Mouse (Mus musculus): ENCODE measurements around the gene Akt1.
A peak's percentile ranks its signal among the peaks of the same experiment; 100 is the strongest.

The Akt1 gene

GRCm38 (mm10) chr12:112627097-112627881, 47.4 kb downstream of the Akt1 start:
- DNase-seq (ENCODE audit: low spot score), result no peak

- no peak for DNase-seq (ENCODE audit: low spot score)
Observed at GRCm38 (mm10) chr12:112626455-112626854, 48.2 kb downstream of the Akt1 start.

- no peak for DNase-seq (ENCODE audit: low spot score)
Observed at GRCm38 (mm10) chr12:112625700-112626099, 49.0 kb downstream of the Akt1 start.

- no peak for DNase-seq (ENCODE audit: low spot score)
Observed at GRCm38 (mm10) chr12:112623742-112624141, 50.9 kb downstream of the Akt1 start.

- no peak for DNase-seq (ENCODE audit: low spot score)
Observed at GRCm38 (mm10) chr12:112621900-112622299, 52.8 kb downstream of the Akt1 start.

- no peak for DNase-seq (ENCODE audit: low spot score)
Observed at GRCm38 (mm10) chr12:112620354-112621061, 54.2 kb downstream of the Akt1 start.

GRCm38 (mm10) chr12:112619686-112620353, 54.9 kb downstream of the Akt1 start, which contains the start of gene Adssl1:
Adssl1 (plus strand) TSS chr12:112620045.
- no peak for DNase-seq (ENCODE audit: low spot score)

- no peak for DNase-seq (ENCODE audit: low spot score)
Observed at GRCm38 (mm10) chr12:112618981-112619685, 55.6 kb downstream of the Akt1 start.

GRCm38 (mm10) chr12:112617898-112618380, 56.7 kb downstream of the Akt1 start:
- DNase-seq (ENCODE audit: low spot score), result peak; percentile 74

GRCm38 (mm10) chr12:112617184-112617583, 57.5 kb downstream of the Akt1 start:
- peak; percentile 83 for DNase-seq (ENCODE audit: low spot score)

- DNase-seq (ENCODE audit: low spot score), result no peak
Observed at GRCm38 (mm10) chr12:112616668-112617067, 58.0 kb downstream of the Akt1 start.

GRCm38 (mm10) chr12:112609031-112609430, 65.7 kb downstream of the Akt1 start:
- no peak for DNase-seq (ENCODE audit: low spot score)

GRCm38 (mm10) chr12:112606998-112607397, 67.7 kb downstream of the Akt1 start:
- DNase-seq (ENCODE audit: low spot score), result no peak

GRCm38 (mm10) chr12:112605766-112606165, 68.9 kb downstream of the Akt1 start:
- DNase-seq (ENCODE audit: low spot score), result peak; percentile 74

GRCm38 (mm10) chr12:112604709-112605649, 69.7 kb downstream of the Akt1 start:
- DNase-seq (ENCODE audit: low spot score), result no peak

GRCm38 (mm10) chr12:112604022-112604421, 70.7 kb downstream of the Akt1 start:
- no peak for DNase-seq (ENCODE audit: low spot score)
